Mouse (Mus musculus) heart, adult 2 months (tissue): ENCODE data around the gene Ripor1. TPM values are rescaled to one million over a fixed set of nuclear protein-coding genes. Genes with fewer than 3 reads are reported as not detected.

Source experiments
- DNase-seq, 2 experiments: peaks; one replicate each; pipeline ENCODE4 v3.0.0; 2021
- H3K27ac ChIP-seq: fragments of 200-600 bp; 2 replicates; pipeline ENCODE4 v1.8.1; 2022
- H3K27me3 ChIP-seq: fragments of 200-500 bp; 2 replicates; pipeline ENCODE4 v1.6.1; 2012; ENCODE audit warnings: mild to moderate bottlenecking, low read length, inconsistent platforms, mixed read lengths; ENCODE audit not compliant: control insufficient read depth, insufficient read depth
- H3K36me3 ChIP-seq: fragments of 200-500 bp; 2 replicates; pipeline ENCODE4 v1.6.1; 2012; ENCODE audit warnings: low read length, inconsistent platforms; ENCODE audit not compliant: control insufficient read depth, insufficient read depth
- H3K4me1 ChIP-seq: fragments of 200-500 bp; 2 replicates; pipeline ENCODE4 v1.6.1; 2011; ENCODE audit warnings: low read length; ENCODE audit not compliant: control insufficient read depth, insufficient read depth
- H3K4me3 ChIP-seq: fragments of 200-600 bp; 2 replicates; pipeline ENCODE4 v1.8.1; 2022
- H3K79me2 ChIP-seq: fragments of 200-500 bp; replicated peaks from 2 replicates; pipeline ENCODE4 v1.6.1; 2012; ENCODE audit warnings: mild to moderate bottlenecking, inconsistent platforms, low read length, moderate library complexity, mixed read lengths; ENCODE audit not compliant: control insufficient read depth, insufficient read depth
- H3K9ac ChIP-seq: fragments of 200-500 bp; 2 replicates; pipeline ENCODE4 v1.6.1; 2012; ENCODE audit warnings: low read depth, mild to moderate bottlenecking, control low read depth, inconsistent platforms, low read length, mixed read lengths
- CTCF ChIP-seq: fragments of 200-600 bp; IDR thresholded peaks from 2 replicates; pipeline ENCODE4 v1.8.1; 2022; ENCODE audit warnings: antibody characterized with exemption, mild to moderate bottlenecking, moderate library complexity
- EP300 ChIP-seq: fragments of 200-500 bp; IDR thresholded peaks from 2 replicates; pipeline ENCODE4 v1.6.1; 2011; ENCODE audit warnings: low read depth, low read length, control low read depth; ENCODE audit not compliant: insufficient read depth
- POLR2A ChIP-seq: fragments of 200-500 bp; IDR thresholded peaks from 2 replicates; pipeline ENCODE4 v1.6.1; 2011; ENCODE audit warnings: mild to moderate bottlenecking, low read depth, low read length, control low read depth; ENCODE audit not compliant: insufficient read depth
- WGBS: fragments of 180-500 bp; shearing (Covaris S2); methylation state at CpG from one replicate; pipeline ENCODE4 v1.1.7; 2018; 5-methylcytosine and 5-hydroxymethylcytosine counted together
- intact Hi-C: fragments of 180-260 bp; cut with DNase I; formaldehyde crosslinking; loops from one replicate; pipeline ENCODE4 v1.15.1; 2025
- polyA plus RNA-seq: library from polyadenylated mRNA; depleted of rRNA; stranded (reverse); fragments of >200 nt; gene quantifications from 2 replicates; pipeline ENCODE4 v1.2.3, GENCODE M21; 2012
- total RNA-seq, 2 experiments: library from RNA; stranded (reverse); gene quantifications; 2 replicates each; pipeline ENCODE4 v1.2.3; 2021

Ripor1 gene
- total and polyA plus RNA-seq, 3 experiments = 39.2 to 51.6 (median 42.5) TPM

DNA sequence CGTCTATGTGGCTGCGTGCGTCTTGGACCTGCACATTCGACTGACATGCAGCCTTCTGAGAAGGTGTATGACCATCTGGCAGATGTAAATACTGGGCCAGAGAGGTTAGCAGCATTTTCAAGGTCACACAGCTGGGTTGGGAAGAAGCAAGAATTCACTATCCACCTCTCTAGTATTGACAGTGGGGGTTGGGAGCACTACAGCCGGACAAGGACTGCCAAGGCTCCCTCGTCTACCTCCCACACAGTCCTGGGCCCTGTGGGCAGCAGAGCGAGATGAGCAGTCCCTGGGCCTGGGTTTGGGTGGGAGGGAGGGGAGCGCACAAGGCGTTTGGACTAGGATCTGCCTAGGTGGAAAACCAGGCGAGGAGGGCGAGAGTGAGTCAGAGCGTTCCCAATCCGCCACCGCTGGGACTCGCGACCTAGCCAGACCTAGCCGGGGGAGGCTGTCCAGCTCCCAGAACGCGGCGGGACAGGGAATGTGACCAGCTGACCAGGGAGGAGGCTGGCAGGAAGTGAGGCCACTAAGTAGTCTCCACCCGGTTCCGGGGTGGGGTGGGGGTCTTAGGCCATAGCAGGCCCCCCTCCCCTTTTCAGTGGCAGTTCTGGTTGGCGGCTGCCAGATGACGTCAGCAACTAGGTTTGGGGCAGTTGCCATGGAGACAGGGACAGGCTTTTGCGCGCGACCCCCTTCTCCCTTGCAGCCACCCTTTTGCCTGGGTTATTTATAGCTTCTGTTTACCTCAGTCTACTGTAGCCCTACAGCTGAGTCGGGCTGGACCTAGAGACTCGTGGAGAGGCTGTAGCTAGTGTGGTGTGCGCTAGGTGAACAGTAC, 1.4 kb downstream of the Ripor1 start:
- H3K27ac ChIP-seq = peak overlapping the region; percentile 98
- H3K36me3 ChIP-seq = 0 out of 2 replicates have a peak, but pooled peaks cover 3% of the 10 kb centered on the region
- peak; percentile 89 to 92 for DNase-seq
- no peaks in the 10 kb centered on the region for H3K27me3 ChIP-seq
- TF ChIP-seq EP300 = peak; percentile 69
- peak; percentile 93 for TF ChIP-seq POLR2A
- no peak for TF ChIP-seq CTCF
- peak overlapping the region; percentile 80 for H3K4me3 ChIP-seq
- H3K9ac ChIP-seq = peak overlapping the region; percentile 99
- under 1% methylated on average over 30 of the region's 30 CpGs for WGBS
- peaks cover 5% of the 10 kb centered on the region for H3K79me2 ChIP-seq
- peaks cover 18% of the 10 kb centered on the region for H3K4me1 ChIP-seq
- intact Hi-C loops = no loop called here

DNA sequence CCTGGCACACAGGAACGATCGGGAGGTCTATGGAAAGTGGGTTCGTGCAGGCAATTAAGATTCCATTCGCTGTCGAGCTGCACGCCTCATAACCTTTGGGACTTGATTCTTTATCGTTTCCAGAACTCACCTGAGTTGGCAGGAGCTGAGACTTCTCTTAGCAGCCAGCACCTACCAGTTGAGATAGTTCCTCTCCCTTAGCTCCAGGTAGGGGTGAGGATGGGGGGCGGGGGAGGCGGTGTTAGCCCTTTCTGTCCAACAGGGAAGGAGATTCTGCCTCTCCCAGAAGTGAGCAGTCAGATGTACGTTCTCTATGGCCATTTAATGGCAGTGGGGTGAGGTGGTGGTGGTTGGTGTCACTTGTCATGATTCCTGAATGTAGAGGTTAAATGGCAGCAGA, 2.0 kb downstream of the Ripor1 start:
- no peaks in the 10 kb centered on the region for H3K27me3 ChIP-seq
- intact Hi-C loops = no loop called here
- H3K4me3 ChIP-seq = peak overlapping the region; percentile 80
- H3K9ac ChIP-seq = peak overlapping the region; percentile 99
- peaks cover 22% of the 10 kb centered on the region for H3K4me1 ChIP-seq
- no peak for TF ChIP-seq CTCF
- no peak for TF ChIP-seq EP300
- no peak for TF ChIP-seq POLR2A
- 9% methylated on average over 10 of the region's 10 CpGs for WGBS
- DNase-seq = no peak
- H3K36me3 ChIP-seq = peaks cover 4% of the 10 kb centered on the region; the same call in 1 of the 2 replicates
- peaks cover 5% of the 10 kb centered on the region for H3K79me2 ChIP-seq
- peak overlapping the region; percentile 98 for H3K27ac ChIP-seq

DNA sequence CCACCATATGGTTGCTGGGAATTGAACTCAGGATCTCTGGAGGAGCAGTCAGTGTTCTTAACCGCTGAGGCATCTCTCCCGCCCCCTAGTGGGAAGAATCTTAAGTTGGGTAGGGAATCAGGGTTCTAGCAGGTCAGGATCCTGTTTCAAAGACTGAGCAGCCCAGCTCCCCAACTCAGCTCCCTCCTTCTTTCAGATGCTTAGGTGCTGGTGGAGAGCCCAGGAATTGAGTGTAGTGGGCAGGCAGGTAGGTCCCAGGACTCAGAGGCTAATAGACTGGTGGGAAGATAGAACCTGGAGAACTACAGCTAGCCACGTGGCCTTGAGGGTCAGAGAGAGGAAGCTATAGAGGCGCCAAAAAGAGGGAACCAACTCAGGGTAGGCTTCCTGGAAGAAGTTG, 2.6 kb downstream of the Ripor1 start:
- TF ChIP-seq POLR2A = no peak
- TF ChIP-seq EP300 = no peak
- peak; percentile 75 for TF ChIP-seq CTCF
- no peak overlapping the region for H3K9ac ChIP-seq
- DNase-seq = peak; percentile 46 to 49
- H3K27me3 ChIP-seq = no peaks in the 10 kb centered on the region
- intact Hi-C loops = no loop called here
- peaks cover 23% of the 10 kb centered on the region for H3K4me1 ChIP-seq
- WGBS = 21% methylated on average over 4 of the region's 4 CpGs
- H3K36me3 ChIP-seq = peaks cover 10% of the 10 kb centered on the region; the same call in 1 of the 2 replicates
- peaks cover 5% of the 10 kb centered on the region for H3K79me2 ChIP-seq
- peak overlapping the region; percentile 80; the same call in 1 of the 2 replicates for H3K4me3 ChIP-seq
- peak overlapping the region; percentile 98 for H3K27ac ChIP-seq

DNA sequence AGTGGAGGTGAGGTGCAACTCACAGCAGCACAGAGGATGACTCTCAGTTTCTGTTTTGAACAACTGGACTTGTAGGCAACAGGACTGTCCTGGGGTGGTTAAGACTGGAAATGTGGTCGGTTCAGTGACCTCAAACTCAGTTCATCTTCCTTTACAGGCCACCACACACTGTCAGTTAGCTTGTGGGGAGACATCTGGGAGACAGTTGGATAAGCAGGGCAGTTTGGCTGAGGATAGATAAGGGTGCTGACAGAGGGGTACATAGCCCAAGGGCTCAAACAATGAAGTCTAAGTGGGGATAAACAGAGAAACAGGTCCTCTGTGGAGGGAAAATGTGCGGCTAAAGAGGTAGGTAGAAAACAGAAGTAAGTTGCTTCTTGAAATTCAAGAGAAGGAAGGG, 4.3 kb downstream of the Ripor1 start:
- Histone ChIP-seq H3K27ac (peak overlapping the region; percentile 34), H3K4me3 (no peak overlapping the region), H3K9ac (no peak overlapping the region), H3K4me1 (peaks cover 23% of the 10 kb centered on the region), H3K79me2 (peaks cover 11% of the 10 kb centered on the region), H3K27me3 (no peaks in the 10 kb centered on the region), H3K36me3 (peaks cover 10% of the 10 kb centered on the region; the same call in 1 of the 2 replicates)
- intact Hi-C loops = no loop called here
- no peak for TF ChIP-seq CTCF
- TF ChIP-seq POLR2A = no peak
- TF ChIP-seq EP300 = no peak
- WGBS = 38% methylated on average over 2 of the region's 2 CpGs
- DNase-seq = no peak

DNA sequence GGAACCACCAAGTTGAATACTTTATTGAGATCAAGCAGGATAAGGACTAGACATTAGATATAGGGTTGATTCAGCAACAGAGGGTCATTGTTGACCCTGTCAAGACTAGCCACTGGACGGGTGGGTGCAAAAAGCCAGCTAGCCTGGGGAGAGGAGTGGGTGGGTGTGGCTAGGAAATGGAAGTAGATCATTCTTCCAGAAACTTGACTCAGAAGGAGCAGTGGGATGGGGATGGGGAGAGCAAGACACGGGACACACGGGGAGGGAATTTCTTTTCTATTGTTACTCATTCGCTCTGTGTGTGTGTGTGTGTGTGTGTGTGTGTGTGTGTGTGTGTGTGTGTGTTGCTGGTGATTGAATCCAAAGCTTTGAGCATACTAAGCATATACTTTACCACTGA, 4.7 kb downstream of the Ripor1 start:
- Histone ChIP-seq H3K79me2 (peaks cover 11% of the 10 kb centered on the region), H3K36me3 (peaks cover 11% of the 10 kb centered on the region), H3K27me3 (no peaks in the 10 kb centered on the region), H3K4me3 (no peak overlapping the region), H3K9ac (no peak overlapping the region), H3K27ac (peak overlapping the region; percentile 34), H3K4me1 (peaks cover 20% of the 10 kb centered on the region)
- 30% methylated on average over 4 of the region's 4 CpGs for WGBS
- intact Hi-C loops = no loop called here
- TF ChIP-seq CTCF (no peak), EP300 (no peak), POLR2A (no peak)
- peak; percentile 9 to 22 for DNase-seq

DNA sequence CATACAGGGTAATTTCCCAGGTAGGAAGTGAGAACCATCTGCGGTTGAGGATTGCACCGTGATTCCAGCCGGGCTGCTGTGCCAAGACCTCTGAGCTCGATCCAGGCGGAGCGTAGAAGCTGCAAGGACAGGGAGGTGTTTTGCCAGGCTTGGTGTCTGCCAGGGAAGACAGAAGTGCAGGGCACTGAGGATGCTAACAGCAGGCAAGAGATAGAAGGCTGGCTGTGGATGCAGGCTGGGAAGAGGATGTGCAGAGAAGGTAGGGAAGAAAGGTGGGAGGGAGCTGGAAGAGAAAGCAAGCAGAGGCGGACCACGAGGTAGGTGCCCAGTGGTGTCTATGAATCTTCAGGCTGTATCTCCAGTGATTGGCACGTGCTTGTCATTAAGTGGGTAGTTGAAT, 6.8 kb downstream of the Ripor1 start:
- WGBS = 57% methylated on average over 9 of the region's 9 CpGs
- TF ChIP-seq EP300 (no peak), CTCF (no peak), POLR2A (no peak)
- H3K36me3 ChIP-seq = peaks cover 14% of the 10 kb centered on the region
- H3K4me1 ChIP-seq = peaks cover 18% of the 10 kb centered on the region
- DNase-seq = peak; percentile 45 to 53
- no peaks in the 10 kb centered on the region for H3K27me3 ChIP-seq
- H3K79me2 ChIP-seq = peaks cover 11% of the 10 kb centered on the region
- peak overlapping the region; percentile 89 for H3K27ac ChIP-seq
- 0 out of 2 replicates have a peak overlapping the region, but pooled peaks have one; percentile 5 for H3K9ac ChIP-seq
- intact Hi-C loops = no loop called here
- H3K4me3 ChIP-seq = no peak overlapping the region
